12 mouse cellular contexts compared by ENCODE assay signal in genomic region chr6:52182793-52183192, GRCm38 (mm10). TPM values are rescaled to one million over a fixed set of nuclear protein-coding genes. Genes with fewer than 3 reads are reported as not detected.
DNase-seq lines count a peak whose midpoint lies in the region; ATAC-seq and TF ChIP-seq lines count a peak whose summit lies in the region.
"Had no signal": no experiment of that assay in that cellular context is flagged by ENCODE, and none has a peak within 500 bp of the region (broad histone marks: within the 10 kb centered on the region; RNA-seq: fewer than 3 reads in every experiment).

No protein-coding gene starts in this region.

- H3K9me3 ChIP-seq in lung, embryonic 16.5 days (ENCODE audit: control insufficient read depth, low read length) = no peaks in the 10 kb centered on the region
- no peaks in the 10 kb centered on the region for H3K9me3 ChIP-seq in limb, embryonic 11.5 days (ENCODE audit: control insufficient read depth, low read length)

- no peak overlapping the region for H3K9ac ChIP-seq in lung, embryonic 16.5 days (ENCODE audit: low read length)
- H3K9ac ChIP-seq in limb, embryonic 11.5 days (ENCODE audit: low read length) = no peak overlapping the region

- H3K27me3 ChIP-seq in kidney, adult 2 months (replicated peaks; ENCODE audit: control insufficient read depth, insufficient read depth, low read length) = no peaks in the 10 kb centered on the region
- H3K27me3 ChIP-seq in lung, embryonic 16.5 days (ENCODE audit: control insufficient read depth, insufficient read depth, low read depth, low read length) = peaks cover 51% of the 10 kb centered on the region
- H3K27me3 ChIP-seq in limb, embryonic 11.5 days (ENCODE audit: control insufficient read depth, insufficient read depth, low read length) = peaks cover 15% of the 10 kb centered on the region

- H3K4me3 ChIP-seq in kidney, adult 2 months (ENCODE audit: insufficient read depth, low read depth, low read length) = no peak overlapping the region
- H3K4me3 ChIP-seq in lung, embryonic 16.5 days (ENCODE audit: low read length) = no peak overlapping the region
- H3K4me3 ChIP-seq in limb, embryonic 11.5 days (ENCODE audit: low read depth, low read length) = no peak overlapping the region

- ATAC-seq in lung, embryonic 16.5 days (ENCODE audit: low read depth) = no peak
- ATAC-seq in limb, embryonic 11.5 days (ENCODE audit: insufficient number of reproducible peaks, low FRiP score, low TSS enrichment, low read depth) = no peak

- DNase-seq in kidney, adult 2 months = no peak
- no peak for DNase-seq in kidney, postnatal 25 days
- DNase-seq in lung, postnatal 25 days (ENCODE audit: low spot score) = no peak
- no peak for DNase-seq in limb, embryonic 11.5 days (ENCODE audit: low spot score)
- DNase-seq in urinary bladder, postnatal 25 days (ENCODE audit: low spot score) = no peak
- no peak for DNase-seq in spleen, postnatal 4 days (ENCODE audit: low spot score in 2 of 2)
- no peak for DNase-seq in cerebellum, postnatal 4 days (ENCODE audit: low spot score in 2 of 2)
- DNase-seq: cerebellum, adult 11 months; layer of hippocampus, postnatal 36 days; right cerebral cortex, postnatal 4 days had no signal

- TF ChIP-seq CTCF in kidney, adult 2 months (conservative IDR thresholded peaks at IDR 0.05; ENCODE audit: insufficient read depth, insufficient read length, low read depth, low read length) = no peak

- WGBS in kidney, adult 2 months = 21% methylated on average over 1 of the region's 1 CpGs
- WGBS in lung, embryonic 16.5 days = 56% methylated on average over 1 of the region's 1 CpGs
- 15% methylated on average over 1 of the region's 1 CpGs for WGBS in limb, embryonic 11.5 days

- TF ChIP-seq POLR2A in kidney, adult 2 months (IDR thresholded peaks at IDR 0.05; ENCODE audit: low read depth, low read length) = no peak

- H3K36me3 ChIP-seq in kidney, adult 2 months (ENCODE audit: control insufficient read depth, insufficient read depth, low read length) = no peaks in the 10 kb centered on the region
- H3K36me3 ChIP-seq in lung, embryonic 16.5 days (ENCODE audit: control insufficient read depth, insufficient read depth, low read length) = no peaks in the 10 kb centered on the region
- no peaks in the 10 kb centered on the region for H3K36me3 ChIP-seq in limb, embryonic 11.5 days (ENCODE audit: control insufficient read depth, insufficient read depth, low read length)

- peaks cover 42% of the 10 kb centered on the region for H3K4me1 ChIP-seq in kidney, adult 2 months (ENCODE audit: control insufficient read depth, insufficient read depth, low read length)
- peaks cover 47% of the 10 kb centered on the region for H3K4me1 ChIP-seq in lung, embryonic 16.5 days (replicated peaks; ENCODE audit: control insufficient read depth, insufficient read depth, low read length)
- H3K4me1 ChIP-seq in limb, embryonic 11.5 days (ENCODE audit: control insufficient read depth, insufficient read depth, low read length) = peaks cover 68% of the 10 kb centered on the region

- H3K27ac ChIP-seq in kidney, adult 2 months (ENCODE audit: insufficient read depth, low read depth, low read length) = peak overlapping the region; percentile 66
- peak overlapping the region; percentile 23; the same call in 1 of the 2 replicates for H3K27ac ChIP-seq in lung, embryonic 16.5 days (ENCODE audit: low read length)
- peak overlapping the region; percentile 69; the same call in 1 of the 2 replicates for H3K27ac ChIP-seq in limb, embryonic 11.5 days (replicated peaks; ENCODE audit: low read depth, low read length)

- no peak overlapping the region for H3K4me2 ChIP-seq in lung, embryonic 16.5 days (ENCODE audit: low read depth, low read length)
- H3K4me2 ChIP-seq in limb, embryonic 11.5 days (ENCODE audit: low read depth, severe bottlenecking) = no peak overlapping the region

RNA-seq across cellular contexts. Expression of gene 5730596B20Rik, which starts 5.5 kb away (rescaled TPM):
- polyA plus RNA-seq in kidney, adult 2 months (2012; rRNA removed) = 0.19 and 0.22 TPM in 2 replicates
- 2.4 and 2.5 TPM in 2 replicates for polyA plus RNA-seq in lung, embryonic 16.5 days (2015; fragmentation: Nextera tagmentation; extraction: Ambion mirVana)
- 0.99 and 1.4 TPM in 2 replicates for polyA plus RNA-seq in limb, embryonic 11.5 days (2014; fragmentation: Nextera tagmentation; extraction: Ambion mirVana)
- polyA plus RNA-seq: heart, embryonic 14.5 days had no signal

RNA-seq across cellular contexts. Expression of gene Hoxa4, which starts 8.8 kb away (rescaled TPM):
- polyA plus RNA-seq in kidney, adult 2 months (2012; rRNA removed) = 2.8 TPM in 2 replicates
- polyA plus RNA-seq in lung, embryonic 16.5 days (2015; fragmentation: Nextera tagmentation; extraction: Ambion mirVana) = 2.4 and 2.7 TPM in 2 replicates
- 1.0 and 1.3 TPM in 2 replicates for polyA plus RNA-seq in limb, embryonic 11.5 days (2014; fragmentation: Nextera tagmentation; extraction: Ambion mirVana)

RNA-seq across cellular contexts. Expression of gene Hoxa2, which starts 18.2 kb away (rescaled TPM):
- 1.3 and 1.6 TPM in 2 replicates for polyA plus RNA-seq in kidney, adult 2 months (2012; rRNA removed)
- polyA plus RNA-seq in lung, embryonic 16.5 days (2015; fragmentation: Nextera tagmentation; extraction: Ambion mirVana) = 9.5 and 10.2 TPM in 2 replicates
- 2.8 and 3.0 TPM in 2 replicates for polyA plus RNA-seq in limb, embryonic 11.5 days (2014; fragmentation: Nextera tagmentation; extraction: Ambion mirVana)

RNA-seq across cellular contexts. Expression of gene Hoxa5, which starts 21.6 kb away (rescaled TPM):
- 6.9 and 8.1 TPM in 2 replicates for polyA plus RNA-seq in kidney, adult 2 months (2012; rRNA removed)
- 32.3 and 36.3 TPM in 2 replicates for polyA plus RNA-seq in lung, embryonic 16.5 days (2015; fragmentation: Nextera tagmentation; extraction: Ambion mirVana)
- polyA plus RNA-seq in limb, embryonic 11.5 days (2014; fragmentation: Nextera tagmentation; extraction: Ambion mirVana) = 11.0 and 11.3 TPM in 2 replicates

RNA-seq across cellular contexts. Expression of gene Hoxa1, which starts 24.7 kb away (rescaled TPM):
- 1.2 and 1.3 TPM in 2 replicates for polyA plus RNA-seq in kidney, adult 2 months (2012; rRNA removed)
- 1.4 and 1.6 TPM in 2 replicates for polyA plus RNA-seq in lung, embryonic 16.5 days (2015; fragmentation: Nextera tagmentation; extraction: Ambion mirVana)
- polyA plus RNA-seq in limb, embryonic 11.5 days (2014; fragmentation: Nextera tagmentation; extraction: Ambion mirVana) = 0.99 and 1.1 TPM in 2 replicates
